Mouse (Mus musculus) limb, embryonic 11.5 days (tissue): ENCODE data around the gene Rtl9. TPM values are rescaled to one million over a fixed set of nuclear protein-coding genes. Genes with fewer than 3 reads are reported as not detected.
A peak's percentile ranks its signal among the peaks of the same experiment; 100 is the strongest.

Experiments
- ATAC-seq: fragments of 200-750 bp; cut with Nextera tagmentation; 2 replicates; pipeline ENCODE4 v1.8.0; 2017; ENCODE audit warnings: low read depth; ENCODE audit not compliant: insufficient number of reproducible peaks, low FRiP score, low TSS enrichment
- DNase-seq: peaks from one replicate; pipeline ENCODE4 v3.0.0-alpha.2; 2015; ENCODE audit warnings: low spot score
- H3K27ac ChIP-seq: fragments of 300-500 bp; sonication (generic); replicated peaks from 2 replicates; pipeline ENCODE4 v1.5.1; 2014; ENCODE audit warnings: low read depth, mild to moderate bottlenecking, low read length
- H3K27me3 ChIP-seq: fragments of 300-500 bp; sonication (generic); 2 replicates; pipeline ENCODE4 v1.6.1; 2014; ENCODE audit warnings: mild to moderate bottlenecking, low read length, mixed read lengths; ENCODE audit not compliant: control insufficient read depth, insufficient read depth
- H3K36me3 ChIP-seq: fragments of 300-500 bp; sonication (generic); 2 replicates; pipeline ENCODE4 v1.6.1; 2014; ENCODE audit warnings: mild to moderate bottlenecking, low read length, moderate library complexity, mixed read lengths; ENCODE audit not compliant: control insufficient read depth, insufficient read depth
- H3K4me1 ChIP-seq: fragments of 300-500 bp; sonication (generic); 2 replicates; pipeline ENCODE4 v1.6.1; 2014; ENCODE audit warnings: low read length, mixed read lengths; ENCODE audit not compliant: control insufficient read depth, insufficient read depth
- H3K4me2 ChIP-seq: fragments of 300-500 bp; sonication (generic); 2 replicates; pipeline ENCODE4 v1.6.1; 2014; ENCODE audit warnings: low read depth, mild to moderate bottlenecking, moderate library complexity; ENCODE audit not compliant: severe bottlenecking
- H3K4me3 ChIP-seq: fragments of 300-500 bp; sonication (generic); 2 replicates; pipeline ENCODE4 v1.5.1; 2014; ENCODE audit warnings: low read depth, low read length
- H3K9ac ChIP-seq: fragments of 300-500 bp; sonication (generic); 2 replicates; pipeline ENCODE4 v1.6.1; 2014; ENCODE audit warnings: mild to moderate bottlenecking, low read length
- H3K9me3 ChIP-seq: fragments of 300-500 bp; sonication (generic); 2 replicates; pipeline ENCODE4 v1.6.1; 2016; ENCODE audit warnings: low read length; ENCODE audit not compliant: control insufficient read depth
- WGBS: fragments of 180-500 bp; shearing (Covaris S2); extraction: QIAGEN DNeasy Blood & Tissue Kit; methylation state at CpG from one replicate; pipeline ENCODE4 v1.1.7; 2014; 5-methylcytosine and 5-hydroxymethylcytosine counted together
- polyA plus RNA-seq: library from polyadenylated mRNA; unstranded; fragments of >200 nt; fragmentation: Nextera tagmentation; extraction: Ambion mirVana; gene quantifications from 2 replicates; pipeline ENCODE4 v1.2.1, GENCODE M21; 2014

The Rtl9 gene
- polyA plus RNA-seq, 1 experiment from 2014 or later = 0.61 TPM

GRCm38 (mm10) chrX:143067115-143067514 lies 32.3 kb upstream of the Rtl9 start:
- WGBS = 94% methylated on average over 1 of the region's 1 CpGs
- no peak for ATAC-seq
- peaks cover 2% of the 10 kb centered on the region; the same call in 1 of the 2 replicates for H3K27me3 ChIP-seq
- no peaks in the 10 kb centered on the region for H3K36me3 ChIP-seq
- no peak overlapping the region for H3K27ac ChIP-seq
- H3K4me1 ChIP-seq = no peaks in the 10 kb centered on the region; the same call in 1 of the 2 replicates
- H3K4me3 ChIP-seq = no peak overlapping the region
- H3K4me2 ChIP-seq = no peak overlapping the region
- no peak overlapping the region for H3K9ac ChIP-seq
- no peak for DNase-seq
- H3K9me3 ChIP-seq = no peaks in the 10 kb centered on the region

DNA sequence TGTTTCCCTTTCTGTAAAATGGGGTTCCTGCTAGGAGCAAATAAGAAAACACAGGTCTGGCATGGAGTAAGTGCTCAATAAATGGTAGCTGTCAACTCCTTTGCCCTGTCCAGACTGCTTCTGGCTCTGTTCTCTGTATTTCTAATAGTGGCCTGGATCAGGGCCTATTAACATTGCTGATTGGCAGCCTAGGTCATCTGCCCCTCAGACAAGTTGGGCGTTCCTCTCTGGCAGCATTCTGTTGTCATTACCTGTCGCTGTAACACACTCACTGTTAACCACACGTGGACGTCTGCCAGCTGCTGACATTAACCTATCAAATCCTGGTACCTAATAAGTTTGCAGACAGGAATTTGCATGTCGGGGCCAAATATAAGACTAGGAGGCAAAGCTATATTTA lies 31.8 kb upstream of the Rtl9 start:
- WGBS = 57% methylated on average over 5 of the region's 5 CpGs
- Histone ChIP-seq H3K36me3 (no peaks in the 10 kb centered on the region), H3K4me3 (no peak overlapping the region), H3K4me1 (no peaks in the 10 kb centered on the region; the same call in 1 of the 2 replicates), H3K27ac (no peak overlapping the region), H3K9me3 (no peaks in the 10 kb centered on the region), H3K9ac (no peak overlapping the region), H3K4me2 (no peak overlapping the region), H3K27me3 (0 out of 2 replicates have a peak, but pooled peaks cover 2% of the 10 kb centered on the region)
- DNase-seq (no peak), ATAC-seq (no peak)

- WGBS = 17% methylated on average over 23 of the region's 23 CpGs
- ATAC-seq (peak; percentile 78; the same call in 1 of the 2 replicates), DNase-seq (peak; percentile 50)
- H3K4me2 ChIP-seq = peak overlapping the region; percentile 46
- peak overlapping the region; percentile 9 for H3K4me3 ChIP-seq
- no peaks in the 10 kb centered on the region for H3K36me3 ChIP-seq
- H3K9me3 ChIP-seq = no peaks in the 10 kb centered on the region
- peak overlapping the region; percentile 27; the same call in 1 of the 2 replicates for H3K9ac ChIP-seq
- no peak overlapping the region for H3K27ac ChIP-seq
- peaks cover 13% of the 10 kb centered on the region; the same call in 1 of the 2 replicates for H3K27me3 ChIP-seq
- H3K4me1 ChIP-seq = no peaks in the 10 kb centered on the region
Observed at GRCm38 (mm10) chrX:143080458-143081336, 18.7 kb upstream of the Rtl9 start.

DNA sequence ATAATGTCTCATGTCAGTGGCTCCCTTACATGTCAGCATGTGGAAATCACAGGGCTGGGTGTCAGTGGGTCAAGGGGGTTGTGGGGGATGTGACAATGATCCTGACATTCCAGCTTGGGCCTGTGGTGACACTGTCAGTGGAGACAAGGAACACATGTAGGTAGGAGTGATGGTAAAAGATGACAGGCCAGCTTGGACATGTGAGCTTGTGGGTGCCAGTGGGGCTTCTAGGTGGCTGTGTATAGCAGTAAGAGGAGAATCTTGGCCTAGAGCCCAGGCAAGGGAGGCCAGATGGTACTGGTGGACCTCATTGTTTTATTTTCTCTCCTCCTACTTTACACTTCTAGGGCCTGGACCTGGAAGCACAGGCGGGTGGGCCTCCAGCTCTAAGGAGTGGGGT lies 16.7 kb upstream of the Rtl9 start:
- no peak for ATAC-seq
- H3K4me2 ChIP-seq = no peak overlapping the region
- H3K9ac ChIP-seq = no peak overlapping the region
- DNase-seq = no peak
- no peaks in the 10 kb centered on the region for H3K36me3 ChIP-seq
- no peaks in the 10 kb centered on the region for H3K9me3 ChIP-seq
- no peak overlapping the region for H3K27ac ChIP-seq
- 50% methylated on average over 1 of the region's 1 CpGs for WGBS
- no peaks in the 10 kb centered on the region for H3K4me1 ChIP-seq
- H3K4me3 ChIP-seq = no peak overlapping the region
- H3K27me3 ChIP-seq = peaks cover 15% of the 10 kb centered on the region; the same call in 1 of the 2 replicates

DNA sequence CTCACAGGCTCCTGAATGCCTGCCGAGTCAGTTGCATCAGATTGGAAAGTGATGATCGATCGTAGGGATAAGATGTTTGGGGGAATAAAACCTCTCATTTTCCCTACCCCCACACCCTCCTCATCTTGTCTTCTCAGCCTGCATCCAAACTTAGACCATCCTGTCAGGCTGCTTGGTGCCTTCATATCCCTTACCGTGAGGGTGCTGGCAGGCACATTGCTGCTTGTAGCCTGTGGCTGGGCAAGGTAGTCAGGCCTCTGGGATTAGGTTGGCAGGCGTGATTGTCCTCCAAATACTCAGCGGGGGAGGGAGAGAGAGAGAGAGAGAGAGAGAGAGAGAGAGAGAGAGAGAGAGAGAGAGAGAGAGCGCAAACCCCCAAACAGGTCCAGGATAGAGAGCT lies 11.2 kb upstream of the Rtl9 start:
- no peak for DNase-seq
- 0 out of 2 replicates have a peak, but pooled peaks cover 5% of the 10 kb centered on the region for H3K27me3 ChIP-seq
- WGBS = 80% methylated on average over 7 of the region's 7 CpGs

GRCm38 (mm10) chrX:143090904-143091588 lies 8.3 kb upstream of the Rtl9 start:
- H3K4me3 ChIP-seq = no peak overlapping the region
- 0 out of 2 replicates have a peak, but pooled peaks cover 5% of the 10 kb centered on the region for H3K27me3 ChIP-seq
- no peak overlapping the region for H3K4me2 ChIP-seq
- ATAC-seq (no peak), DNase-seq (no peak)
- no peaks in the 10 kb centered on the region for H3K4me1 ChIP-seq
- H3K9me3 ChIP-seq = no peaks in the 10 kb centered on the region
- WGBS = 62% methylated on average over 6 of the region's 6 CpGs
- H3K27ac ChIP-seq = no peak overlapping the region
- no peak overlapping the region for H3K9ac ChIP-seq
- H3K36me3 ChIP-seq = no peaks in the 10 kb centered on the region

More for the DNA sequence above, 11.2 kb upstream of the Rtl9 start:
- Histone ChIP-seq H3K9me3 (no peaks in the 10 kb centered on the region), H3K36me3 (no peaks in the 10 kb centered on the region), H3K27ac (no peak overlapping the region), H3K9ac (no peak overlapping the region), H3K4me3 (no peak overlapping the region), H3K4me1 (no peaks in the 10 kb centered on the region), H3K4me2 (no peak overlapping the region)
- no peak for ATAC-seq

GRCm38 (mm10) chrX:143097551-143097950 lies 1.8 kb upstream of the Rtl9 start:
- Histone ChIP-seq H3K27me3 (no peaks in the 10 kb centered on the region), H3K9ac (no peak overlapping the region), H3K36me3 (no peaks in the 10 kb centered on the region), H3K4me2 (no peak overlapping the region), H3K9me3 (no peaks in the 10 kb centered on the region), H3K4me3 (no peak overlapping the region), H3K4me1 (no peaks in the 10 kb centered on the region), H3K27ac (no peak overlapping the region)
- no peak for ATAC-seq
- WGBS = 75% methylated on average over 6 of the region's 6 CpGs
- no peak for DNase-seq

DNA sequence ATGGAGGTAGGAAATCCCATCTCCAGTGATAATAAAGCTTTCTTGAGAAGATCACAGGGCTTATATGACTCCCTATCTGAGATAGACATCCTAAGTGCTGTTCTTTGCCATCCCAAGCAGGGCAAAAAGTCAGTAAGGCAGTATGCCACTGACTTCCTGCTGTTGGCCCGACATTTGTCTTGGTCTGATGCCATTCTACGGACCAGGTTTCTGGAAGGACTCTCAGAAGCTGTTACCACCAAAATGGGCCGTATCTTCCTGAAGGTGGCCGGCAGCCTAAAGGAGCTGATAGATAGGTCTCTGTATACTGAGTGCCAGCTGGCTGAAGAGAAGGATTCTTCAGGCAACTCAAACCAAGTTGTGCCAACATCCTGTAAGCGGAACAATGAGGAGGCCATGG lies 3.8 kb downstream of the Rtl9 start:
- Histone ChIP-seq H3K27me3 (no peaks in the 10 kb centered on the region), H3K27ac (no peak overlapping the region)
- WGBS = 93% methylated on average over 5 of the region's 5 CpGs

More for the DNA sequence above, 3.8 kb downstream of the Rtl9 start:
- ATAC-seq (no peak), DNase-seq (no peak)
- H3K4me2 ChIP-seq = no peak overlapping the region
- no peaks in the 10 kb centered on the region for H3K4me1 ChIP-seq
- H3K36me3 ChIP-seq = no peaks in the 10 kb centered on the region
- no peak overlapping the region for H3K9ac ChIP-seq
- no peaks in the 10 kb centered on the region for H3K9me3 ChIP-seq
- no peak overlapping the region for H3K4me3 ChIP-seq
